Mouse (Mus musculus) CD4-positive helper T cell, adult 2 months (primary cell): Measurements from ENCODE around the gene Pcgf1.

Experiments used
- DNase-seq: peaks from one replicate; pipeline ENCODE4 v3.0.0-alpha.2; 2012; ENCODE audit warnings: low read depth, missing footprints, low spot score

The Pcgf1 gene

GRCm38 (mm10) chr6:83065995-83066394 lies 11.7 kb upstream of the Pcgf1 start:
- DNase-seq: peak; percentile 50

DNA sequence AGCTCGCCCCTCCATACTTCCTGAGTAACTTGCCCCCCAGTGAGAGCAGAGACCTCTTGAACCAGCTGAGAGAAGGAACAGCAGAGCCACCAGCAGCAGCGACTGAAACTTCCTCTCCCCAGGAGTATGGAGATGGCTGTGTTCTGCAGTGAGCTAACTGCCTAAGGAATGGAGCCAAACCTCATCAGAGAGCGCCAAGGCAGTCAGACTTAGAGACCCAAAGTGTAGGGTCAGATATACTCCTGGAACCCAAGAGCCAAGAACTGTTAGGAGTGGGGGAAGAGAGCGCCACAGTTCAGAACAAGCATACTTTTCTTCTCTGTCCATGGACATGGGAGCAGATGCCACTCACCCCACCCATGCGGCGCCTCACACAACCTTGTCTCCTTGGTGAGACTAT lies 11.2 kb upstream of the Pcgf1 start:
- no peak for DNase-seq

DNA sequence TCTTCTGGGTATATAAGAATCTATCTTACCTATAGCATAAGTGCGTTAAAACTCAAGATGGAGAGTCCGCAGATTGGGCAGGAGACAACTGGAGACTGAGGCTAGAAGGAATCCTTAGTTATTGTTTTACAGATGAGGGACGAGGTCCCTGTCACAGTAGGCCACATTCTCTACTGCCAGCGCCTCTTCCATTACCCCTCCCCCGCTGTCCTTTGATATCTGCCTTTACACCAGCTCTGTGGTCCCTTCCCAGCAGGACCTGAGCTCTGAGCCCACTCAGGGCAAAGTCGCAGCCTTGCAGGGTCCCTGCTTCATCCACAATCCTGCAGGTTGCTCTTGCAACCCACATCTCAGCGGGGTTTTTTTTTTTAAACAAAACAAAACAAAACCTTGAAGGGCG lies 9.4 kb upstream of the Pcgf1 start:
- no peak for DNase-seq

DNA sequence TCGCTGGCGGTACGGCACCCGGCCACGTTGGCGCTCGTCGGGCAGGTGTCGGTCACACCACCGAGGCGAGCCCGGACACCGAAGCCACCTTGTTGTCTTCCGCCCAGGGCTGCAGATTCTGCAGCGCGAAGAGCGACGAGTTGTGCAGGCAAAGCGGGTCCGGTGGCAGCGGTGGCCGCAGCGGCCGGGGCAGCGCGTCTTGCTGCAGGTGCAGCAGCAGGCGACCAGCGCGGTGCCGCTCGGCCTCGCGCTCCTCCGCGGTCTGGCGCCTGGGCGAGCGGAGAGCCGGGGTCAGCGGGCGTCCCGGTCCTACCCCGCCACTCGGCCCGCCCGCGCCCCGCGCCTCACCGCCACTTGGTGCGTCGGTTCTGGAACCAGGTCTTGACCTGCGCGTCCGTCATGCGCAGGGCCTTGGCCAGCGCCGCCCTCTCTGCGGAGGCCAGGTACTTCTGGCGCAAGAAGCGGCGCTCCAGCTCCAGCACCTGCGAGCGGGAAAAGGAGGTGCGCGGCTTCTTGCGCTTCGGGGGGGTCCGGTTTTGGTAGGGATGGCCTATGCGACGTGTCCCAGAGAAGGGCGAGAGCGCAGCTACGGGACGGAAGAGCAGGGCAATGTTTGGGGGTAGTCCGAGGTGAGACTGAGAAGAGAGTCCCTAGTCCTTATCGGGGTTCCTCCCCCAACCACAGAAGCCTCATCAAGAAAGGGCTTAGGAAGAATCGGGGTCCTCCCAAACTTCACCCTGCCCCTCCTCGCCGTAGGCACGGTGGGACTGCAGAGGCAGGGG lies 8.8 kb upstream of the Pcgf1 start:
- no peak for DNase-seq

DNA sequence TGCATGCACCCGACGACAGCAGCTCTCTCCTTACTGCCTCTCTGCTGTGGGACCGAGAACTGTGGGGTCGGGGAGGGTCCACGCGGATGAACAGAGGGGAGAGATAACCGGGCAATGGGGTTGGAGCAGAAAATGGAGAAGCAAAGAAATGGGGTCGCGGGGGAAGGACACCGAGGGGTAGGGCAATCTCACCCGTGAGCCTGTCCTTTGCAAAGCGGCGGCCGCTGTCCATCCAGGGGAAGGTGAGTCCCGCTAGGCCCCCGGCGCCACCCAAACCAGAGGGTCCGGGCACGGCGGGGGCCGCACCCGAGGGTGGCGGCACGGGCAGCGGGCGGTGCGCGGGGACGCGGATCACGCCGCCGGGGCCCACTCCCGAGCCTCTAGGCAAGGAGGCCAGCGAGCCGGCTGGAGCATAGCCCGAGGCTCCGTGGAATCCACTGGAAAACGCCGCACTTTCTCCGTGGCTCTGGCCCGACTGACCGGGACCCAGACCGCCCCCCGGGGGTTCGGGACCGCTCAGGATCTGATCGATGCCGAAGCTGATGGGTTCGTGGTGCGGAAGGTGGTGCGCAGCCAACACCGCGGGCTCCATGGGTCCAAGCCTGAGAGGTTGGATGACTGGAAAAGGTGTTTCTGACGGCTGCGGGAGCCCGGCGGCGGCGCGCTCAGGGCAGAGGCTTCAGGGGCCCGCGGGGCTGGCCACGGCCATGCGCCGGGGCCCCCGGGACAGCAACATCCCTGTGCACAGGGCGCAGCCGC lies 8.0 kb upstream of the Pcgf1 start:
- DNase-seq: no peak

DNA sequence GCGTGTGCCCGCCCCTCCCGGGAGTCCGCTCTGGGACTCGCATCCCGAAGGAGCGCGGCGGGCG lies 7.6 kb upstream of the Pcgf1 start, which contains the start of gene Tlx2:
Tlx2 (minus strand) TSS at position 47 of the 64 bp plus-strand sequence.
- no peak for DNase-seq

DNA sequence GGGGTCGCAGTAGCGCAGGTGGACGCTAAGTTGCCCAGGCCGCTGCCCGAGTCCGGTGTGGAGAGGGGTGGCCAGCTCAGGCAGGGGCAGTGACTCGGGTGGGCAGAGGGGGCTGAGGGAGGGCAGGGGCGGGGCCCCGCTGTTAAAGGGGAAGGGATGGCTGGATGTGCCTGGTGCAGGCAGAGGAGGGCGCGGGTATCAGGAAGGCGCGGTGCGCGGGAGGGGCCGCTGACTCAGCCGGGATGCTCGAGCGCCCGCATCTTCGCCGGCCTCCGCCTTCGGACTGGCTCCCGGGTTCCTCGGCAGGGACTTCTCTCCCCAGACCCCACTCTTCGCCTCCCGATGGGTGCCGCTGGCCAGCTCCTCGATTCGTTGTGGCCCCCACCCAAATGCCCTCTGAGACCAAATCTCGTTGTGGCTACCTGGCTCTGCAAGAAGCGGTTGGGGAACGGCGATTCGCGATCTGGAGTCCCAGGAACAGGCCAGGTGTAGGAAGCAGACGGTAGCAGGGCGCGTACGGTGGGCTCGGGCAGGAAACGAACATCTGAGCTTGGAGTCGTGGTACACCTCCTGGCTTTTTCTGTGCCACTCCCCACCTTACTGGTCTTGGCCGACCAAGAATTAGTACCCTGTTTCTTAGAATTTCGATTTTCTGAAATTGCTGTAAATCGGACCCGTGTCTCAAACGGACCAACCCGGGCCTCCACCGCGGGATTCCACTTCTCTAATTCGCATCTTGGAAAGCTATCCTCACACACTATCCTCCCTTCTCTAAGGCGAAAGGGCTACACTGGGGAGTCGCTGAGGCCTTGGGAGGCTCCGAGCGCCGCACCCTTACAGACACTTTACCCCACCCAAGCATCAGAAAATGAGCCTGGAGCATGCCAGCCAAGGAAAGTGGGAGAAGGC lies 7.1 kb upstream of the Pcgf1 start:
- DNase-seq: peak; percentile 52

DNA sequence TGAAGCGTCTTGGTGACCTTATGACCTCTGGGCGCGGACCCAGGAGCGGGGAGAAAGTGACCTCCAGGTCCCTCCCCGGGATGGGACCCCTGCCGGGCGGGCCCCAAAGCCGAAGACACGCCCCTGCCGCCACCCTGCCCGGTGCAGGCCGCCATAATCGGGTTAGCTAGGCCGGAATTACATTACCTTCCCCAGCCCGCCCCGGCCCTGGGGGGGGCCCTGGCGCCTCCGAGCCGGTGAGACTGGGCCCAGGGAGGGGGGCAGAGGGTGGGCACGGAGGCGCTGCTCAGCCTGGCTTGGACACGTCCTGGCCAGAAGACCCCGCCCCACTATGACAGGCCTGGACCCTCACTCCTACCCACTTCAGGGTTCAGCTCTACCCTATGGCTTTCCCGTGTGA lies 6.4 kb upstream of the Pcgf1 start:
- DNase-seq: no peak

DNA sequence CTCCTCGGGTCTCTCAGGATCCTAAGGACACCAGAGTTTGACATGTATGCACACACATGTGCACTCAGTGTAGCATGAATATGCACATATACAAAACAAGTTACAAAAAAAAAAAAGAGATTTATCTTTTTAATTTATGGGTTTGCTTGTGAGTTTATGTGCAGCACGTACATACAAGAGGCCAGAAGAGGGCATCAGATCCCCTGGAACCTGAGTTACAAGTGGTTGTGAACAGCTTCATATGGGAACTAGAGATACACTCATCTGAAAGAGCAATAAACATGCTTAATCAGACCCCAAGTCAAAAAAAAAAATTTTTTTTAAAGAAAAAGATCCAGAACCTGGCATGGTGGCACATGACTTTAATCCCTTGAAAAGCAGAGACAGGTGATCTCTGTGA lies 2.7 kb upstream of the Pcgf1 start:
- DNase-seq: peak; percentile 73

- DNase-seq: peak; percentile 97
These were observed 722 bp downstream of the Pcgf1 start for GRCm38 (mm10) chr6:83078324-83078858.

DNA sequence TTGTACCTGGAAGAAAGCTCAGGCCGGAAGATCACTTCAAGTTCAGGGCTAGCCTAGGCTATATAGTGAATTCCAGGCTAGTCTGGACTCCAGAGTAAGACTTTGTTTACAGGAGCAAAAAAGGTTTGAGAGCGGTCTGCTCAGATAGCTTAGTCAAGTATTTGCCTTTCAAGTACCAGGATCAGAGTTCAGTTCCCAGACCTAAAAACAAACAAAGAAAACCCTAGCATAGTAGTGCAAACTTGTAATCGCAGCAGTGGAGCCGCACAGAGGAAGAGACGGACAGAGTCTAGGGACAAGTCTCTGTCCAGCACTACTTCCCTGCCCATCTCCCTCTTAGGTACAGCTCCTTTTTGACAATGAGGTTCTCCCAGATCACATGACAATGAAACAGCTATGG lies 2.5 kb downstream of the Pcgf1 start:
- no peak for DNase-seq

DNA sequence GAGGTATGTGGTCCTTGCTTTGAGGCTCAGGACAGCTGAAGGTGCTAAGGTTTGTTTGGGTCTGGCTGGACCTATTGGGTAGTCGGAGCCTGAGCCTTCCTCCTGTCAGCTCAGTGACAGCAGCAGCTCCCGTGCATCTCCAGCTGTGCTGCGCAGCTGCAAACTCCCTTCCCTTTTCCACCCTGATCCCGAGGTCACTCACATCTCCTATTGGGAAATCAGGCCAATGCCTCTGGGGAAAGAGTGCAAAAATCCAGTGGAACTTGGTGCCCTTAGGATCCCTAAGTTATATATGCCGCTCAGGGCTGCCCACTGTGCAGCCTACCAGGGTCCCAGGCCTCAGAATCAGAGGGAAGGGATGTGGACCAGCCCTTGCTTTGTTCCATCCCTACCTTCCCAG lies 5.8 kb downstream of the Pcgf1 start:
- DNase-seq: no peak

GRCm38 (mm10) chr6:83084477-83084876 lies 6.8 kb downstream of the Pcgf1 start:
- no peak for DNase-seq

DNA sequence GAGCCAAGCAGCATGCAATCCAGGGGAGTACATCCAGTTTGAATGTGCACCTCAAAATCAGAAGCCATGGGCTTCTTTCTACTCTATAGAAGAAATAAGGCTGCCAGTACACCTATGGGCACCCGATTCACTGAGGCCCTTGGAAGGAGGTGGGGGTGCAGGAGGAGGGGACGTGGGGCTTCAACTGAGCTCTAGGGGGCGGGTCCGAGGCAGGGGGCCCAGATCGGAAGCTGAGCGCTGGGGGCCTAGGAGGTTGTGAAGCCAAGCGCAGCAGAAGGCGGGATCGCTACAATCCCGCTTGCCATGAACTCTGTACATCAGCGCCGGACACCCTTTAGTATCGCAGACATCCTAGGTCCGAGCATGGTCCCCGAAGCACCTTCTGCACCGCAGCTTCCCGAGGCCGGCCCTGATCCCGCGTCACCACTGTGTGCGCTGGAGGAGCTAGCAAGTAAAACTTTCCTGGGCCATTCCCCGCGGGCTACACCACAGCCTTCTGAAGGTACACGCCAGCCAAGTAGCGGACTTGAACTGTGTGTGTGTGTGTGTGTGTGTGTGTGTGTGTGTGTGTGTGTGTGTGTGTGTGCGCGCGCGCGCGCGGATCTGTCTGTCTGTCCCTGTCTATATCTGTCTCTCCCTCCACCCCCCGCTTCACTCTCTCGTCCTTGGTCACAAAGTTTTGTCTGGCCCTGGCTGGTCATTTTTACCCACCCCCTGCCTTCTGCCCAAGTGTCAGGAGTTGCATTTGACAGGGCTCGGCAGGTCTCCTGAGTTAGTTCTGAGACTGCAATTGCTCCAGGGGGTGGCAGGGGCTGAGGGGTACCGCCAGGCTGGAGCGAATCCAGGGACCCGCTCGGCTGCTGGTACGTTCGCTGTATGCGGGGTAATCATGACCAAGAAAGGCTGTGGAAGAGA lies 8.7 kb downstream of the Pcgf1 start, which contains the start of gene Lbx2:
Lbx2 (plus strand) TSS at position 247 of the 915 bp plus-strand sequence.
- peak; percentile 52 for DNase-seq

DNA sequence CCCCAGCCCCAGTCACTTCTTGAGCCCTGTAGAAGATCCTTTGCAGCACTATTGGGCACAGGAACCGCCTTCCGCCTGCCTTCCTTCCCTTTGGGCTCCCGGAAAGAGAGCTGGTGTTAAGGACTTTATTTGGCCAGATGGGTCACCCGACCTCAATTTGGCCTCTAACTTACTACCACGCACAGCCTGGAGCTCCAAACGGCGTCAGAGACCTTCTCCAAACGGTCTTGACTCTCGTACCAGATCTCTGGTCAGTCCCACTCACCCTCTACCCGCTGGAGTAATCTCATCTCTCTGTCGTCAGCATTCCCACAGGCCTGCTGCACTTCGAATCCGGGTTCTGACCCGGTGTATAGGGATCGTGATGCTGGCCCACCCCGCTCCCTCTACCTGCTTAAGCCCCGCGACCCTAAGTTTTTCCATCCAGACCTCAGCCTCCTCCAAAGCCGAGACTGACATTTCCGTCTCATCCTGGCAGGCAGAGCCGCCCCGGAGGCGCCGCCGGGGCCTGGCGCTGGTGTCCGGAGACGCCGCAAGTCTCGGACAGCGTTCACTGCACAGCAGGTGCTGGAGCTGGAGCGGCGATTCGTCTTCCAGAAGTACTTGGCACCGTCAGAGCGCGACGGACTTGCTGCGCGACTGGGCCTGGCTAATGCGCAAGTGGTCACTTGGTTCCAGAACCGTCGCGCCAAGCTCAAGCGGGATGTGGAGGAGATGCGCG lies 9.7 kb downstream of the Pcgf1 start:
- no peak for DNase-seq

DNA sequence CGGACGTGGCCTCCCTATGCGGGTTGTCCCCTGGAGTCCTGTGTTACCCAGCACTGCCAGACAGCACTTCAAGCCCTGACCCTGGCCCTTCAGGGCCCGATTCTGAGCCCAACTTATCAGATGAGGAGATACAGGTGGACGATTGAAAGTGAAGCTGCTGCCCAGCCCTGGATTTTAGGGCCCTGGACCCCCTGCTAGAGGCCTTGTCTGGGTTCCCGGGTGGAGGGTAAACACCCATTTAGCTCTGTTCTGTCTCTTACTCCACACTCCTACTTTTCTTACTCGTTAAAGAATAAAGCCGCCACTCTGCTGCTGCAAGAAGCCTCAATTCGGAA lies 10.2 kb downstream of the Pcgf1 start:
- no peak for DNase-seq

- no peak for DNase-seq
These were observed 14.9 kb downstream of the Pcgf1 start for GRCm38 (mm10) chr6:83092416-83093127.

- peak; percentile 90 for DNase-seq
These were observed 18.3 kb downstream of the Pcgf1 start for GRCm38 (mm10) chr6:83095968-83096367.

- no peak for DNase-seq
These were observed 20.7 kb downstream of the Pcgf1 start for GRCm38 (mm10) chr6:83098411-83098810.

DNA sequence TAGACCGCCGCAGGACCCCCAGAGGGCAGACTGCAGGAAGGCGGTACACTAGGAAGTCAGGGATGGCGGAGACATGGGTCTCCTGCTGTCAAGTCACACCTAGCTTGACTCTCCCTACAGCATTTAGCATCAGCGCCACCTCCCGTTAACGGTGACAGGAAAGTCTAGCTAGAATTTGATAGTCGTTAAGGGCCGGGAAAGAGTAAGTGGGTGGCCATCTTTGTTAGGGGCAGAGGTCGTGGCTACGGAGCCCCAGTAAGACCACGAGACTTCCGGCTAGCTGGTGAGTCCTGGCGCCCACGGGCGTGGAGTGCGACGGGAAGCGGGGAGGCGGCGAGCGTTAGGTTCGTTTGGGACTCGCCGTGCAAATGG lies 23.6 kb downstream of the Pcgf1 start, which contains the start of the genes Ccdc142 and Gm42688:
Ccdc142 (plus strand) TSS at position 286 of the 372 bp plus-strand sequence.
Gm42688 (plus strand) TSS at position 302 of the 372 bp plus-strand sequence.
- DNase-seq: peak; percentile 92
